Mouse (Mus musculus) lung, postnatal 36 days (tissue): ENCODE measurements around the gene Tcea2.

Experiments
- DNase-seq: peaks from one replicate; pipeline ENCODE4 v3.0.0; 2022; ENCODE audit warnings: mixed read lengths

The Tcea2 gene

DNA sequence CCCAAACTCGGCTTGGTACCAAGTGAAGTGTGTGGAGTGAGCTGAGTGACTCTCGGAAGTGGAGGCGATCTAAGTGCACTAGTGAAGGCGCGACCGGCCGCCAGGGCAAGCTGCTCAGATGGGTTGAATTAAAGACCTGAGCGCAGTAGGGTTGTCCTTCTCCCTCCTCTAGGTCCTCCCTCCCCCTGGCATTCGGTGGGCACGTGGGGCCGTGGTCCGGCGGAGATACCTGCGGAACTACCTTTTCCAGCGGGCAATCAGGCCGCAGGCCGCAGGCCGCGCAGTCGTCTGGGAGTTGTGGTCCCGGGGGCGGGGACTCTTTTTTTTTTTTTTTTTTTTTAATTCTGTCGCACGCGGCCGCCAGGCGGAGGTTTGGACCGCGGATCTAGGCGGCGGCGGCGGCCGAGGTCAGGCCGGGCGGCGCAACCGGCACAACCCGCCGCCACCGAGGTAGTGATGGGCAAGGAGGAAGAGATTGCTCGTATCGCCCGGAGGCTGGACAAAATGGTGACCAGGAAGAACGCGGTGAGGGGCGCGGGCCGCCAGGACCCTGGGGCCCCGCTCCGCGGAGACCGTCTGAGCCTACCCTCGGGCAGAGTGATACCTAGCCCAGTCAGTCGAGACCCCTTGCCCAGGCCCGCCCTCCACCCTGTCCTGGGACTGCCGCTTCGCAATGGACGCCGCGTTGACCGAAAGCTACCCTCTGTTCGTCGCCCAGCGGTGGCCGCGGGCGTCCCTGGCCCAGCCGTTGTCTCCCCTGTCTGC, at the start of gene Tcea2:
Gene Tcea2 (plus strand): TSS at position 360 of the 765 bp plus-strand sequence.
- peak; percentile 76 for DNase-seq

DNA sequence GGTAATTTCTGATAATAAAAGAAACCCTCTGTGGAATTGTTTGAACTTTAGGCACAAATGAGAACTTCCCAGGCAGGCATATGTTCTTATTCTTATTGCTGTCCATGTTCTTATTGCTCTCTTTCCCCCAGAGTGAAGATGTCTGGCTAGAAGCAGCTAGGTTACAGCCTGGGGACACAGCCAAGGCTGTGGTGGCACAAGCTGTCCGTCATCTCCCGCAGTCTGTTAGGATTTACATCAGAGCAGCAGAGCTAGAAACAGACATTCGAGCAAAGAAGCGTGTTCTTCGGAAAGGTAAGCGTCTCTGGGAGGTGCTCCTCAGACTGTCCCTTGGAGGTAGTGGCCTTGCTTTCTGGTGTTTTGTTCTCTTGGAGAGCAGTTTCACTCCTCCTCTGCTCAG, 47.5 kb upstream of the Tcea2 start:
- no peak for DNase-seq

DNA sequence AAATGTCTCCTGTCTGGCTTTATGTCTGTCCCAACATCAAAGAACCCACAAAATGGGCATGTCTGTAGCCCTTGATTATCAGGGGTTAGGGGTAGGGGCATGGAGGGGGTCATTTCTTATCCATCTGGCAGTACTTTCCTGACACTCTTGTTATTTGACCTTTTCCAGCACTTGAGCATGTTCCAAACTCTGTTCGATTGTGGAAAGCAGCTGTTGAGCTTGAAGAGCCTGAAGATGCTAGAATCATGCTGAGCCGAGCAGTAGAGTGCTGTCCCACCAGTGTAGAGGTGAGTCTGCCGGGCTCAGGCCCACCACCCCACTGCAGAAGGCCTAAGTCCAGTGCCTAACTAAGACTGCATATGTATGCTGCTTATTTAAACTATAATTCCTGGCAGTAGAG, 44.2 kb upstream of the Tcea2 start:
- DNase-seq = no peak

DNA sequence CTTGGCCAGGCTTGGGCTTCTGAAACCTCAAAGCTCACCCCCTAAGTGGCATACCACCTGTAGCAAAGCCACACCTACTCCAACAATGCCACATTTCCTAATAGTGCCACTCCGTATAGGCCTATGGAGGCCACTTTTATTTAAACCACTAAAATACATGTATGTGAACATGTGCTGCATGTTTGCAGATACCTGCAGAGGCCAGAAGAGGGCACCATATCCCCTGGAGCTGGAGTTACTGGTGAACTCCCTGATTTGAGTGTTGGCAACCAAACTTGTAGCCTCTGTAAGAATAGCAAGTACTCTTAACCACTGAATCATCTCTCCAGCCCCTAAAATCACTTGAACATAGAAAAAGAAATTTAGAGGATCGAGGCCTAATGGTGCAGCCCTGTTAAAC, 35.7 kb upstream of the Tcea2 start:
- DNase-seq = peak; percentile 73

DNA sequence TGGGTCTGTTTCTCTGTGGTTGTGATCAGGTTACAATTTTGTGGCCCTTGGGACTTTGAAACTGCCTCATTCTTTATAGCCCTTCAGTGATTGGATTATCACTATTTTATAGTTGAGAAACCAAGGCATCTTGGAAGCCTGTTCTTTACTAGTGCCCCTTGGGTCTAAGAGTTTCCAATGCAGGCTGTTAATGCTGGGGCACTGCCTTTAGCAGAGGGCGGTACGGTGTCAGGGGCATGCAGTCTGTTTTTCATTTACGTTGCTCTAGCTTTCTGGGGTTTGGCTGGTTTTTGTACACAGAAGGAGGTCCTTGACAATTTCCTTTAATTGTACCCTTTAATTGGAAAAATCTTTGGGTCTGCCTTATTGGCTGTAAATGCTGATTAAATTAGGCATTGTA, 34.4 kb upstream of the Tcea2 start:
- DNase-seq = no peak

DNA sequence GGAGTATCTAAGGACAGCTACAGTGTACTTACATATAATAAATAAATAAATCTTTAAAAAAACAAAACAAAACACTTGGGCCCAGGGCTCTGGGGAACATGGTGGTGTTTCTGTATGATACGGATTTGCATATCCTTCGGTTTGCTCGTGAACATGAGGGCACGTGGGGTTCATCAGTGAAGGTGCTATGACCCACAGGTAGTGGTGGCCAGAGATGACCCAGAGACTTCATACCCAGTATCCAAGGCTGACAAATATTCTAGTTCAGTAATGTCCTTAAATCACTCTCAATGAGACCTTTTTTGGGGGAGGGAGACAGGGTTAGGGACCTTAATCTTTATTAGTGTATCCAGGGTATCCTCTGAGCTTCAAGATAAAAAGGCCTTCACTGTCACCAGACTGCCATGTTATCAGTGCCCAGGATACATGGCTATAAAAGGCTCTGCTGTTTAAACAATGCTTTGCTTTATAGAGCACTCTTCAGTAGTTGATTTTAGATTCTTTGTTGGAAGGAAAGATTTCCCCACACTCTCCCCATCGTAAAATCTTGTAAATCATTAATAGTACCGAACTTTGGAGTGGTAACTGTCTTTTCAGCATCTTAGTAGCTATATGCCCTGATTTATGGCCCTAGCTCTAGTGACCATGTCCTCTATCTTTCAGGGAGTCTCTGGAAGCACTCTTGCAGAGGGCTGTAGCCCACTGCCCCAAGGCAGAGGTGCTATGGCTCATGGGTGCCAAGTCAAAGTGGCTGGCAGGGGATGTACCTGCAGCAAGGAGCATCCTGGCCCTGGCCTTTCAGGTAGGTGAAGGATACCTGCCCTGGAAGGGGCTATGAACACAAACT, 33.3 kb upstream of the Tcea2 start:
- DNase-seq = no peak

DNA sequence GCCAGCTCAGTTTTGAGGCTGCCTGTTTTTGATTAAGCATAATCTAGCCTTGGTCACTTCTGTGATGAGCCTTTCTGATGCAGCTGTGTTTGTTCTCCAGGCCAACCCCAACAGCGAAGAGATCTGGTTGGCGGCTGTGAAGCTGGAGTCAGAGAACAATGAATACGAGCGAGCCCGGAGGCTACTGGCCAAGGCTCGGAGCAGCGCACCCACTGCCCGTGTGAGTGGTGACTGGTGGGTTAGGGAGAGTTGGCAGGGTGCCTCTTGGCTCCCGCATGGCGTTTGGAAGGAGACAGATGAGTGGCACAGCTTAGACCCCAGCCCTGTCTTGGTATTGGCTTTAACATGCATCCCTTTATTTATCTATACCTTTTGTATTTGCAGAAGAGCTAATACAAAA, 31.2 kb upstream of the Tcea2 start:
- no peak for DNase-seq

- no peak for DNase-seq
Observed at GRCm38 (mm10) chr2:181653065-181653464, 27.0 kb upstream of the Tcea2 start.

DNA sequence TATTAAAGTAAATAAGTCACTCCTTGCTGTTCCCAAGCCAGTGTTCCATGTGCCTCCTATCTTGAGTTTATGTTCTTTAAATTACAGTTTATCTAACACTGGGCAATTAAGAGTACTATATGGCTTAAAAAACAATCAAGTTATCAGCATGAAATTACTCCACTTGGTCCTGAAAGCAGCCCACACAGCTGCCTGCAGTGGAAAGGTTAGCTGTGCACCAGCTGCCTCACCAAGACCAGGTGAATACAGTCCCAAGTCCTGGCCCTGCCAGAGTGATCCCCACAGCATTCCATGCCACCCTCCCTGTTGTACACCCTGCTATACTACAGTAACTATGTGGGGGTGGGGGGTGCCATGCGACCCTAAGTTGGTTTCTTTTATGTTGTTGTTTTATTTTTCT, 26.6 kb upstream of the Tcea2 start:
- no peak for DNase-seq

DNA sequence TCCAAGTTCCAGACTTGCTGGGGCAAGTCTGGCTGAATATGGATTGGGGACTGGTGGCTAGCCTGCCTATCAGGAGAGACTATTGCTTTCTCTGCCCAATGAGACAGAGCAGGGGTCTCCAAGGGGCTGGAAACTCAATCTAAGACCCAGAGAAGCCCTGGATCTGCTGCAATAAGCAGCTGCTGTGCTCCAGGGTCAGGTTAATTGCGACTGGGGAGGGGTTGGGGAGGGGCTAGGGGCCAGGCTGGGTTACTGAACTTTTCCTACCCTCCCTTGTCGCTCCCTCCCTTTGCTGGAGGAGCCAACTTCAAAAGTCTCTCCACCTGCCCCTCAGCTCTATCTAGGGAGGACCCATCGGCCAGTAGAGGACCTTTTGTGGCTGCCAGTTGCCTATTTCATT, 23.4 kb upstream of the Tcea2 start, which contains the start of gene Gm29797:
Gene Gm29797 (plus strand): TSS at position 301 of the 400 bp plus-strand sequence.
- DNase-seq = no peak

- no peak for DNase-seq
Observed at GRCm38 (mm10) chr2:181657441-181657840, 22.7 kb upstream of the Tcea2 start.

GRCm38 (mm10) chr2:181658528-181658927, 21.6 kb upstream of the Tcea2 start:
- no peak for DNase-seq

DNA sequence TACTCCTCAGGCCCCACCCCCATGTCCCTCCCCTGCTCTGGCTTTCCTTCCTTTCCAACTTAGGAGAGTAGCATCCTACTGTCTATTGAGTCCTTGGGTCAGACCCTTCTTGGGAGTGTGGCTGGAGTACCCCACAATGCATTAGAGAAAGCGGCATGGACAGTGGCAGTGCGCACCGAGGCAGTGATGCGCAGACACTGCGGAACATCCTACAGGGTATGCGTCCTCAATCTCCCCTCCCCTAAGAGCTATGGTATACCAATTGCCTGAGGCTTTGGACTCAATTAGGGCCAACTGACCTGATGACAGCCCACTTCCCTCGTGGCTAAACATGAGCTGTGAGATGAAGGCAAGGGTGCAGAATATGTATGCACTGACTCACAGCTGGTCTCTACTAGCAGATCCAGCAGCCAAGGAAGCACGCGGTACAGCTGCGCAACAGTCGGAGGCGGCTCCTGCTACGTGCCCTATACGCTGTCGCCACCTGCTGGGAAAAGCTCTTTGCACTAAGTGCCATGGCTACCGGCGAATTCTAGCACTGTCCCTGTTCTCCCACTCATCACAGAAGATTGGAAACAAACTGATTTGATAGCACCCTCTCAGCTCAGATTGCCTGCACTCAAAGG, 21.1 kb upstream of the Tcea2 start:
- DNase-seq = peak; percentile 84

- DNase-seq = peak; percentile 96
Observed at GRCm38 (mm10) chr2:181659609-181660055, 20.5 kb upstream of the Tcea2 start.

DNA sequence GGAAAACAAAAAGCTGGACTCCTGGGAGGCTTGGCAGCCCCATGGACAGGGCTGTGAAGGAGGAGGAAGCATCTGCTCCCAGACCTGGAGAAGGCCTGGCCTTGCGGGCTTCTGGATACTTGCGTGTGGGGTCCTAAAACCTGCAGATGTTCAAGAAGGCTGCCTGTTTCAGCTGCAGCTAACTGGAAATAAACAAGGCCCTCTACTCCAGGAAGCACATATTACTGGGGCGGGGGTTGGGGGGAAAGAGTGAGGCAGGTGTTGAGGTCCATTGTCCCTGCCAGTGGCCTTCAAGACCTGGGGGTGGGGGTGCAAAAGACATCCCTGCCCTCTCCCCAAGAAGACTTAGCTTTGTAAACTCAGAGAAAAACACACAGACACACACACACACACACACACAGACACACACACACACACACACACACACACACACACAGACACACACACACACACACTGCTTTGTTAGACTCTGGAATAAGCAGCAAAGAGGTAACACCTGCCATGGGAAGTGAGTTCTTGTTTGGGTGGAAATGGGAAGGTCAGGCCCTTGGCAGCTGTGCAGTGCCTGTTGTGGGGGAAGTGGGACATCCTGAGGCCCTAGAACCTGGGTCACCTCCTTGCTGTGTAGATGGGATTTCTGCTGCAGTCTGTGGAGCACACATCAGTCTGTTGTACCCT, 17.4 kb upstream of the Tcea2 start:
- DNase-seq = peak; percentile 45

DNA sequence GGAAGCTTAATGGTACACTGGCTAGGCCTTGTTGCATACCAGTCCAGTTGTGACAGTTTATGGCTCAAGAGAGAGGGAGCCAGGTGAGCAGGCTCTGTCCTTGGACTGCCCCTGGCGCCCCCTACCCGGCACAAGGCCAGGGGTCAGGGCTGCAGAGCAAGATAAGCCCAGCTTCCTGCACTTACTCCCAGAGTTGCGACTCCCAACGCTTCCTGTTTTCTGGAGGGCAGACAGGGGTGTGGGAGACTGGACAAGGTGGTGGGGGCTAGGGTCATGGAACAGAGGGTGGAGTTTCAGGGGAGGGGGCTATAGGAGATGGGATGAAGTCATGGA, 16.8 kb upstream of the Tcea2 start:
- DNase-seq = peak; percentile 80

GRCm38 (mm10) chr2:181670285-181670912, 9.7 kb upstream of the Tcea2 start:
- DNase-seq = peak; percentile 37

DNA sequence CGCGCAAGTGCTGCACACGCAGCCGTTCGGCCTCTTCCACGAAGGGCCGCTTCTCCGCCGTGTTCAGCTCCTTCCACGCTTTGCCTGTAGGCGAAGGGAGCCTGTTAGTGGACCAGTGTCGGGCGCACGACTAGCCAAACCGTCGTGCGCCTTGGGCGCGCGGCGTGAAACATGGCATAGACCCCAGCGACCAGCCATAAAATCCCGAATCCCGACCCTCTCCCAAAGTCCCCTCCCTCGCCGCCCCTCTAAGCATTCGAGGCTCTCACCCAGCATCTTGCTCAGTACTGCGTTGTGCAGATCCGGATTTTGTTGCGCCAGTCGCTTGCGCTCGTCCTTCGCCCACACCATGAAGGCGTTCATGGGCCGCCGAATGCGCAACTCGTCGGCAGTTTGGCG, 9.2 kb upstream of the Tcea2 start:
- DNase-seq = no peak

- peak; percentile 86 for DNase-seq
Observed at GRCm38 (mm10) chr2:181671326-181671725, 8.8 kb upstream of the Tcea2 start, which contains the start of gene Sox18. Gene Sox18 (minus strand): TSS chr2:181671640.

DNA sequence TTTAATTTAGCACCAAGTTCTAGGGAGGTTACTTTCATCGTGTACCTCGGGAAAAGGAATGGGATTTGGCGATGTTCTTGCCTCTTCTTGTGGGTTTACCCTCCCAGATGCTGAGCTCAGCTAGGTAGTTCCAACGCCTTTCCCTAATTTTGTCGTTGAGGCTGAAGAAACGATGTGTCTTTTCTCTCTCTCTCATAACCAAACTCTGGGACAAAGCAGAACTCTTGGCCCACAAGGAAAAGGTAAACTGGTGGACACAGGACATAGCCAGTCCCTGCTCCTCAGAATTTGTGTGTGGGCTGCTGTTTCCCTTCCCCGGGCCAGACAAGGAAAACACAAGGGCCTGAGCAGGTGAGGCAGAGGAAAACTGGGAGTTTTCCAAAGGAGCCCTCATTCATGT, 8.1 kb upstream of the Tcea2 start:
- DNase-seq = no peak

DNA sequence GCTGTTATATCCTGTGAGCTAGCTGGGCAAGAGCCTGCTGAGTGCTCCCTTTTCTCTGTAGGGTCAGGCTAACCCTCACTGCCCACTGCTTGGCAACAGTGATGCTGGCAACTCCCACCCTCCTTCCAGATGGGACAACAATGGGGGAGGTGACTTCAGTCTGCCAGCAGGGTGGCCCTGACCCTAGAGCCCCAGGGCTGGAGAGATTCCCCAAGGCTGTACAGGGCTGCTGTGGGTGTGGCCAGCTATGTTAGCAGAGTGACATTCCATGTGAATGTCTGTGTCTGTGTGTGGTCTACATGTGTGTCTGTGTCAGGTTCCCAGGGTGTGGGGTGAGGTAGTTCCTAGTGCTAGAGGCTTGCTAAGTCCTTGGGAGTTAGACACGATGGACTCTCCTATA, 6.6 kb upstream of the Tcea2 start:
- DNase-seq = peak; percentile 45

GRCm38 (mm10) chr2:181674934-181675333, 5.2 kb upstream of the Tcea2 start:
- no peak for DNase-seq
